Mouse (Mus musculus) megakaryocyte, embryonic 14.5 days (primary cell): ENCODE data around the gene Lhx4.

Experiments used
- FLI1 ChIP-seq: IDR thresholded peaks from 2 replicates; pipeline ENCODE4 v1.6.1; 2012; ENCODE audit warnings: low read length, inconsistent platforms, mixed read lengths
- GATA1 ChIP-seq: IDR thresholded peaks from 3 replicates; pipeline ENCODE4 v1.6.1; 2012; ENCODE audit warnings: mixed read lengths, low read length, inconsistent platforms, borderline replicate concordance

- no peak for TF ChIP-seq GATA1
- no peak for TF ChIP-seq FLI1
Observed at GRCm38 (mm10) chr1:155721443-155721842, 30.0 kb downstream of the Lhx4 start.
